Mouse (Mus musculus) thymus, adult 2 months (tissue): Measurements from ENCODE around the gene Dnah9.

Experiments used
- CTCF ChIP-seq: fragments of 200-500 bp; IDR thresholded peaks from 2 replicates; pipeline ENCODE4 v1.5.1; 2012; ENCODE audit warnings: mild to moderate bottlenecking, control low read depth, low read length, moderate library complexity, borderline replicate concordance; ENCODE audit not compliant: control insufficient read depth, poor library complexity, insufficient read depth; ENCODE audit errors: extremely low read depth
- POLR2A ChIP-seq: fragments of 200-500 bp; IDR thresholded peaks from 2 replicates; pipeline ENCODE4 v1.6.1; 2012; ENCODE audit warnings: mild to moderate bottlenecking, low read length, control low read depth, moderate library complexity; ENCODE audit not compliant: control insufficient read depth, poor library complexity, insufficient read depth; ENCODE audit errors: extremely low read depth

GRCm38 (mm10) chr11:65806321-65806904 is 361.9 kb downstream of the Dnah9 start:
- TF ChIP-seq POLR2A (no peak), CTCF (no peak)
